Mouse (Mus musculus): Measurements from ENCODE around the gene Rtp4.

DNA sequence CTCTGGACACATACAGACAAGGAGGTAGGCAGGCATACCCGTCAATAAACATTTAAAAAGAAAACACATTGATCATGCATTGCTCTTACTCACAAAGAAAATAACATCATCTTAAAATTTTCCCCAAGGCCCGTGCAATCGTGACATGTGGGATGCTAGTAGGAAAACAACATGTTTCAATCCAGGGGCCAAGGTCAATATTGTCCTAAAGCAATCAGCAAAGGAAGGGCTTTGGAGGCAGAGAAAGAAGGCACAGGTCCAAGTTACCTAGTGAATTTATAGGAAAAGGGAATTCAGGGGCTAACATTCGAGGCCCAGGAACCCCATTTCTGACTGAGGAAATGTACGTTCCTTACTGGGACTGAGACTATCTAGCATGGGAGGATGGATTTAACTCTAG, 2.9 kb upstream of the Rtp4 start:
- TF ChIP-seq CTCF (conservative IDR thresholded peaks at IDR 0.05; ENCODE audit: low read length): no peak
- TF ChIP-seq POU5F1 (IDR thresholded peaks at IDR 0.05; ENCODE audit: borderline replicate concordance, low read length): no peak
- no peak for TF ChIP-seq NANOG (IDR thresholded peaks at IDR 0.05; ENCODE audit: borderline replicate concordance, low read length)
